Mouse (Mus musculus) ES-E14 (cell line): ENCODE results near the gene Gcnt1. TPM values are rescaled to one million over a fixed set of nuclear protein-coding genes. Genes with fewer than 3 reads are reported as not detected.

Source experiments
- DNase-seq: peaks from one replicate; pipeline ENCODE4 v3.0.0-alpha.2; 2013; ENCODE audit warnings: low read depth, low spot score
- H3K27ac ChIP-seq: 2 replicates; pipeline ENCODE4 v1.5.1; 2012; ENCODE audit warnings: low read depth, mild to moderate bottlenecking, low read length, moderate library complexity, mixed read lengths; ENCODE audit not compliant: poor library complexity, insufficient read depth, severe bottlenecking
- H3K36me3 ChIP-seq: 2 replicates; pipeline ENCODE4 v1.6.1; 2012; ENCODE audit warnings: mild to moderate bottlenecking, low read length, moderate library complexity, mixed read lengths; ENCODE audit not compliant: control insufficient read depth, poor library complexity, insufficient read depth, severe bottlenecking
- H3K4me1 ChIP-seq, 2 experiments: fragments of 150-350 bp in 1 of 2; sonication (generic) in 1 of 2; 2 replicates each; pipeline ENCODE4 v1.6.1; 2012; ENCODE audit warnings: low read length in 2 of 2, mild to moderate bottlenecking in 1 of 2, mixed read lengths in 1 of 2; ENCODE audit not compliant: control insufficient read depth in 2 of 2, insufficient read depth in 2 of 2, poor library complexity in 1 of 2
- H3K4me3 ChIP-seq, 2 experiments: fragments of 150-350 bp in 1 of 2; sonication (generic) in 1 of 2; 2 replicates each; pipeline ENCODE4 v1.5.1; 2012; ENCODE audit warnings: low read length in 2 of 2, low read depth in 1 of 2, mild to moderate bottlenecking in 1 of 2, mixed read lengths in 1 of 2; ENCODE audit not compliant: insufficient read depth in 1 of 2, poor library complexity in 1 of 2, severe bottlenecking in 1 of 2
- H3K9ac ChIP-seq: 2 replicates; pipeline ENCODE4 v1.6.1; 2012; ENCODE audit warnings: low read depth, mild to moderate bottlenecking, low read length, mixed read lengths; ENCODE audit not compliant: poor library complexity, insufficient read depth, severe bottlenecking
- H3K9me3 ChIP-seq: fragments of 150-350 bp; sonication (generic); 2 replicates; pipeline ENCODE4 v1.6.1; 2012; ENCODE audit warnings: low read depth, mild to moderate bottlenecking, low read length; ENCODE audit not compliant: control insufficient read depth, insufficient read depth
- CHD2 ChIP-seq: IDR thresholded peaks from 2 replicates; pipeline ENCODE4 v1.6.1; 2014; ENCODE audit warnings: mild to moderate bottlenecking, low read depth, low read length, inconsistent platforms
- HCFC1 ChIP-seq: IDR thresholded peaks from 2 replicates; pipeline ENCODE4 v1.6.1; 2012; ENCODE audit warnings: low read length, inconsistent platforms, borderline replicate concordance; ENCODE audit not compliant: insufficient read depth
- MAFK ChIP-seq: IDR thresholded peaks from 2 replicates; pipeline ENCODE4 v1.6.1; 2014; ENCODE audit warnings: mild to moderate bottlenecking, low read depth, low read length, inconsistent platforms; ENCODE audit not compliant: insufficient read depth
- ZC3H11A ChIP-seq: IDR thresholded peaks from 2 replicates; pipeline ENCODE4 v1.6.1; 2012; ENCODE audit warnings: low read depth, mild to moderate bottlenecking, inconsistent platforms, low read length, borderline replicate concordance
- ZNF384 ChIP-seq: IDR thresholded peaks from 2 replicates; pipeline ENCODE4 v1.6.1; 2012; ENCODE audit warnings: low read depth, low read length, inconsistent platforms
- in situ Hi-C, 2 experiments: fragments of 600-800 bp; cut with MboI; formaldehyde crosslinking; loops; one replicate each; pipeline ENCODE4 v1.15.1; 2025; ENCODE audit warnings: low sequenced_read_pairs in 2 of 2, inconsistent platforms in 1 of 2; ENCODE audit not compliant: unreplicated experiment in 2 of 2
- total RNA-seq: library from RNA; depleted of rRNA; stranded (reverse); fragments of 300-350 nt; gene quantifications from 2 replicates; pipeline ENCODE4 v1.2.3, GENCODE M21; 2012

Gene Gcnt1
- total RNA-seq, 1 experiment, result 24.1 TPM

- in situ Hi-C loops, result no loop called here
- TF ChIP-seq ZNF384 (no peak), MAFK (no peak), HCFC1 (no peak), CHD2 (no peak), ZC3H11A (no peak)
- H3K9me3 ChIP-seq, result no peaks in the 10 kb centered on the region
- no peak overlapping the region for H3K9ac ChIP-seq
- H3K4me3 ChIP-seq, result no peak overlapping the region
- no peak overlapping the region for H3K27ac ChIP-seq
- H3K4me1 ChIP-seq, result no peaks in the 10 kb centered on the region
- no peaks in the 10 kb centered on the region for H3K36me3 ChIP-seq
- DNase-seq, result no peak
Measured at GRCm38 (mm10) chr19:17316311-17317003, 56.2 kb downstream of the Gcnt1 start.

DNA sequence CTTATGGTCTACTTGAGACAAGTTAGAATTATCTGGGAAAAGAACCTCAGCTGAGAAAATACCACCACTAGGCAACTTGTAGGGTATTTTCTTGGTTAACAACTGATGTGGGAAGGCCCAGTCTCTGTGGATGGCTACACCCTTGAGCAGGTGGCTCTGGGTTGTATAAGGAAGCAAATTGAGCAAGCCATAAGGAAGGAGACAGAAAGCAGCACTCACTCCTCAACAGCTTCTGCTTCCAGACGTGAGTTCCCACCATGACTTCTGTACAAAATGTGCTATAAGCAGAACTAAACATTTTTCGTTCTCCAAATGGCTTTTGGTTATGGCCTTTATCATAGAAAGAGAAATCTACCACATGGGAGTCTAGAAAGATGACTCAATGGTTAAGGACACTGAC is 58.2 kb downstream of the Gcnt1 start:
- TF ChIP-seq CHD2, result no peak
- no peak for TF ChIP-seq ZC3H11A
- no peak for TF ChIP-seq HCFC1
- no peak for TF ChIP-seq MAFK
- no peak for TF ChIP-seq ZNF384
- Histone ChIP-seq H3K9ac (no peak overlapping the region), H3K27ac (no peak overlapping the region), H3K9me3 (no peaks in the 10 kb centered on the region), H3K36me3 (no peaks in the 10 kb centered on the region), H3K4me3 (no peak overlapping the region), H3K4me1 (no peaks in the 10 kb centered on the region)
- no peak for DNase-seq
- in situ Hi-C loops, result no loop called here

GRCm38 (mm10) chr19:17313766-17314165 is 58.9 kb downstream of the Gcnt1 start:
- Histone ChIP-seq H3K36me3 (no peaks in the 10 kb centered on the region), H3K27ac (no peak overlapping the region), H3K4me1 (no peaks in the 10 kb centered on the region), H3K4me3 (no peak overlapping the region), H3K9me3 (no peaks in the 10 kb centered on the region), H3K9ac (no peak overlapping the region)
- no peak for DNase-seq
- TF ChIP-seq HCFC1, result no peak
- TF ChIP-seq ZNF384, result no peak
- no peak for TF ChIP-seq CHD2
- TF ChIP-seq MAFK, result no peak
- no peak for TF ChIP-seq ZC3H11A
- in situ Hi-C loops, result no loop called here

DNA sequence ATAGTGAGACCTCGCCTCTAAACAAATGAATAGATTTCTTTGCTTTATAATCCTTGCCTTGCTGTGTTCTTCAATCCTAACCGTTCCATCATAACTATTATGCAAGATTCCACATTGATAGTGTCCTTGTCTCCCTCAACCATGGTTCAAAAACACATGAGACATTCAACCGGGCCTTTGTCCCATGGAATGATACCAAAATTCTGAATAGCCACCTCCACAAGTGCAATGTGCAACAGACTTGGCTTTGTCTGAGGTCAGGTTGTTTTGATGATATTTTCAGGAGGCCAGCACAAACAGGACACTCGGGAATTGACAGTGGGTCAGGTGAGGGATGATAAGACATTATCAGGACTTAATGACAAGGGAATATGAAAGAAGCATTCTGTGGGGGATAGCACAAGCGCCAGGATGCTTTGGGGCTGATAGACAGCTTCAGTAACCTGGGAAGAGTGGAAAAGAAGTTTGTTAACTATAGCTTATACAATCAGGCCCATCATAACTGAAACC is 59.9 kb downstream of the Gcnt1 start:
- no peaks in the 10 kb centered on the region for H3K36me3 ChIP-seq
- no peak overlapping the region for H3K27ac ChIP-seq
- in situ Hi-C loops, result no loop called here
- no peaks in the 10 kb centered on the region for H3K9me3 ChIP-seq
- no peak overlapping the region for H3K4me3 ChIP-seq
- no peak for TF ChIP-seq MAFK
- TF ChIP-seq ZNF384, result no peak
- no peak for TF ChIP-seq ZC3H11A
- no peak for TF ChIP-seq HCFC1
- TF ChIP-seq CHD2, result no peak
- H3K4me1 ChIP-seq, result no peaks in the 10 kb centered on the region
- H3K9ac ChIP-seq, result no peak overlapping the region
- no peak for DNase-seq

DNA sequence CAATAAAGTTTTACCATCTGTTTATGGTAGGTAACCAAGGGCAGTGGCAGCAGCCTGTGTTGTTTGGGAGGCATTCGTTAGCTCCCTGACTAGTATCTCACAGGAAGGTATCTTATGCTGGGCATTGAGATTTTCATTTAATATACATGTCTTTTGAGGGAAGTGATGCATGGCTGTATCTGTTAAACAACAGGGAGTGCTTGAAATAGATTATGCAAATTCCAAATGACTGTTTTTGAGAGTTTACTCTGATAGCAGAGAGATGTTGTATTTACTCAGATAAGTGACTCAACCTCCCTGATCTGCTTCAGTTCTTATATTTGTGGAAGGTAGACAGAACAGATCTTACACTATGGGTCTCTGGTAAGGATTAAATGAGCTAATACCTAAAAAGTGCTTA is 61.1 kb downstream of the Gcnt1 start:
- H3K4me3 ChIP-seq, result no peak overlapping the region
- in situ Hi-C loops, result no loop called here
- no peak overlapping the region for H3K27ac ChIP-seq
- DNase-seq, result no peak
- no peaks in the 10 kb centered on the region for H3K4me1 ChIP-seq
- TF ChIP-seq MAFK (no peak), ZNF384 (no peak), ZC3H11A (no peak), HCFC1 (no peak), CHD2 (no peak)
- no peaks in the 10 kb centered on the region for H3K9me3 ChIP-seq
- H3K36me3 ChIP-seq, result no peaks in the 10 kb centered on the region
- no peak overlapping the region for H3K9ac ChIP-seq
